Mouse (Mus musculus) spleen, postnatal 36 days (tissue): ENCODE measurements around the gene Gm6710.
"Not testable (repeated sequence)": the region's sequence is repeated elsewhere in the genome, so short reads cannot be mapped to it uniquely, and the experiment has no call there.

Experiments used
- DNase-seq, 2 experiments: peaks; one replicate each; pipeline ENCODE4 v3.0.0; 2022; ENCODE audit warnings: low spot score in 2 of 2, mixed read lengths in 1 of 2

Gm6710 gene

DNA sequence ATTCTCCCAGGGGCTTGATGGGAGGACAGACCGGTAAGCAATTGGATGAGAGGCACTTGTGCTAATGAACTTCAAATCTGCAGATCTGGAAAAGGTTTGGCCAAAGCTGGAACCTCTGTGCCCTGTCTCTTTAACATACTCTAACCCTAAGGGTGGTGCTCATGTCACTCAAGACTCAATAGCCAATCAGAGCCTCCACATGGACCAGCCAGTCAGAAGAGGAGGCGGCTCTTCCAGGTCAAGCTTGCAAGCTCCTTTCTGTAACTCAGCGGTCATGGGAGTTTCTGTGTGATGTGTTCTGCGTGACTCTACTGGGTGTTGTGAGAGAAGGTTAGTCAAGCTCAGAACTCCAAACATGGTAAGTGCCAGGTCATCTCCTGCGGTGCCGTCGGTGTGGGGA is at the start of gene Gm6710:
TSS of gene Gm6710 (plus strand) at position 196 of the 400 bp plus-strand sequence.
- DNase-seq = not testable (repeated sequence)
